Mouse (Mus musculus): ENCODE data around the gene Nrip1. TPM values are rescaled to one million over a fixed set of nuclear protein-coding genes. Genes with fewer than 3 reads are reported as not detected.
A peak's percentile ranks its signal among the peaks of the same experiment; 100 is the strongest.

The Nrip1 gene
- total RNA-seq, 1 experiment, result 11.8 TPM

GRCm38 (mm10) chr16:76319364-76320117, 54.1 kb downstream of the Nrip1 start:
- no peaks in the 10 kb centered on the region; the same call in 1 of the 2 replicates for H3K36me3 ChIP-seq (ENCODE audit: control insufficient read depth, insufficient read depth, low read length, poor library complexity, severe bottlenecking)
- peaks cover 8 to 18% of the 10 kb centered on the region in 2 experiments for H3K4me1 ChIP-seq (ENCODE audit: control insufficient read depth in 2 of 2, insufficient read depth in 2 of 2, low read length in 2 of 2, poor library complexity in 1 of 2)
- no peak overlapping the region for H3K4me3 ChIP-seq (ENCODE audit: insufficient read depth in 1 of 2, low read depth in 1 of 2, low read length in 2 of 2, poor library complexity in 1 of 2, severe bottlenecking in 1 of 2)
- H3K9ac ChIP-seq (ENCODE audit: insufficient read depth, low read depth, low read length, poor library complexity, severe bottlenecking), result no peak overlapping the region
- no peak overlapping the region; the same call in 1 of the 2 replicates for H3K27ac ChIP-seq (ENCODE audit: insufficient read depth, low read depth, low read length, poor library complexity, severe bottlenecking)
- in situ Hi-C loops (cut with MboI; ENCODE audit: low sequenced_read_pairs in 2 of 2, unreplicated experiment in 2 of 2), result no loop called here
- no peaks in the 10 kb centered on the region for H3K9me3 ChIP-seq (ENCODE audit: control insufficient read depth, insufficient read depth, low read depth, low read length)
- TF ChIP-seq CHD2 (IDR thresholded peaks at IDR 0.05; ENCODE audit: low read depth, low read length) (no peak), ZNF384 (IDR thresholded peaks at IDR 0.05; ENCODE audit: low read depth, low read length) (peak; percentile 93)
- DNase-seq (ENCODE audit: low read depth, low spot score), result no peak

- Histone ChIP-seq H3K9ac (ENCODE audit: insufficient read depth, low read depth, low read length, poor library complexity, severe bottlenecking) (no peak overlapping the region), H3K27ac (ENCODE audit: insufficient read depth, low read depth, low read length, poor library complexity, severe bottlenecking) (0 out of 2 replicates have a peak overlapping the region, but pooled peaks have one; percentile 40), H3K9me3 (ENCODE audit: control insufficient read depth, insufficient read depth, low read depth, low read length) (no peaks in the 10 kb centered on the region), H3K4me1 (ENCODE audit: control insufficient read depth in 2 of 2, insufficient read depth in 2 of 2, low read length in 2 of 2, poor library complexity in 1 of 2) (peaks cover 7 to 18% of the 10 kb centered on the region in 2 experiments), H3K36me3 (ENCODE audit: control insufficient read depth, insufficient read depth, low read length, poor library complexity, severe bottlenecking) (no peaks in the 10 kb centered on the region; the same call in 1 of the 2 replicates), H3K4me3 (ENCODE audit: insufficient read depth in 1 of 2, low read depth in 1 of 2, low read length in 2 of 2, poor library complexity in 1 of 2, severe bottlenecking in 1 of 2) (no peak overlapping the region)
- TF ChIP-seq ZNF384 (IDR thresholded peaks at IDR 0.05; ENCODE audit: low read depth, low read length) (peak; percentile 46; the same call in 1 of the 2 replicates), HCFC1 (IDR thresholded peaks at IDR 0.05; ENCODE audit: borderline replicate concordance, insufficient read depth, low read length) (no peak)
- no peak for DNase-seq (ENCODE audit: low read depth, low spot score)
- in situ Hi-C loops (cut with MboI; ENCODE audit: low sequenced_read_pairs in 2 of 2, unreplicated experiment in 2 of 2), result no loop called here
These were observed 55.2 kb downstream of the Nrip1 start for GRCm38 (mm10) chr16:76318331-76318922.

DNA sequence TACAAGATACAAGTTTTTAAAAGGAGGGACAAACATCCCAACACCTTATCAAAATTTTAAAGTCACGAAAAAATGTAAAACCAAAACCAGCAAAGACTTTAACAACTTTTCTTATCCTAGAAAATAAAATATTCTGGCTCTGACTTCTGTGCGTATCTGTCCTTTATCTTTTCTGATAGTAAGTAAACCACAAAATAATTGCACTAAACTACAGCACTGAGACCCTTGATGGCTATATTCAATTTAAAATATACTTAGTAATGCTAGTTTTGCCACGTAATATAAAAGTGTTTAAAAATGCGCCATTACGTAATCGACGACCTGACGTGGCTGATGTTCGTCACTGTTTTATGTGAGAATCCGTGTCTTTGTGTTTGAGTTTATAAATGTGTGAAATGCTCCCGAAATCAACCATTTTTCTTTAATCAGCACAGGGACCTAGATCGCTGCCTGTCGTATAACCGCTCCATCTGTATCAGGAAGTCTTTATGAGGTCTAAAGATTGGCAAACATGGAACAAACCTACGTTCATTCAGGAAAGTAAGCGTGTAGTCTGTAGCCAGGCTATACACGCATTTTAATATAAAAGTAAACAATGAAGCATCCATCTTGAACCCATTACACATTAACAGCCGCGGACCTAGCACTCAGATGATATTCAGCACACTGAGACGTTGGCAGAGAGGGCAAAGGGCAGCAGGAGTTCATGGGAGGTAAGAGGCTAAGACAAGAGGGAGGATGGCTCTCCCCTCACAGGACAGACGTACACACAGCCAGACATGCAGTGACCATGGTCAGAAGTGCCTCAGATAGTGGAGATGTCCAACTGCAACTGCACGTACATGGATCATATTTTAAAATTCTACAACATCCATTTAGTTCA, 56.4 kb downstream of the Nrip1 start:
- Histone ChIP-seq H3K4me1 (ENCODE audit: control insufficient read depth in 2 of 2, insufficient read depth in 2 of 2, low read length in 2 of 2, poor library complexity in 1 of 2) (peaks cover 6 to 11% of the 10 kb centered on the region in 2 experiments), H3K9me3 (ENCODE audit: control insufficient read depth, insufficient read depth, low read depth, low read length) (no peaks in the 10 kb centered on the region)

DNA sequence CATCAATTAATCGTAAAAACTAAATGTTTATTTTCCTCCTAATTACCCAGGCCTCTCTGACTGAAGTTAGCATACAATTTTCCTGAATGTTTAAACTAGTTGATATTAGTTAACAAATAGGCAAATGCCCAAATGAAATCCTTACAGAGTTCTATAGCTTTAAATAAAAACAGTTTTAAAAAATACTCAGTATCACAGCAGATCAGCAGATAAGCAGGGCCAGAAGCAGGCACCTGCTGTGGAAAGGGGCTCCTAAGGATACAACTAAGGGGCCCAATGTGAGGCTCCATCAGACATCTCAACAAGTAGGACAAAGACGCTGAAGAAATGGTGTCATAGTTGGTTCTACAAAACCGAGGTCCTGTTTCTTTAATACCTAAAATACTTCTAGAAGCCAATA, 58.0 kb downstream of the Nrip1 start:
- no peaks in the 10 kb centered on the region for H3K9me3 ChIP-seq (ENCODE audit: control insufficient read depth, insufficient read depth, low read depth, low read length)
- in situ Hi-C loops (cut with MboI; ENCODE audit: low sequenced_read_pairs in 2 of 2, unreplicated experiment in 2 of 2), result no loop called here
- no peak for DNase-seq (ENCODE audit: low read depth, low spot score)
- no peak overlapping the region for H3K4me3 ChIP-seq (ENCODE audit: insufficient read depth in 1 of 2, low read depth in 1 of 2, low read length in 2 of 2, poor library complexity in 1 of 2, severe bottlenecking in 1 of 2)
- no peak for TF ChIP-seq ZC3H11A (IDR thresholded peaks at IDR 0.05; ENCODE audit: borderline replicate concordance, low read depth, low read length)
- no peak for TF ChIP-seq MAFK (IDR thresholded peaks at IDR 0.05; ENCODE audit: insufficient read depth, low read depth, low read length)
- TF ChIP-seq CHD2 (IDR thresholded peaks at IDR 0.05; ENCODE audit: low read depth, low read length), result no peak
- TF ChIP-seq ZNF384 (IDR thresholded peaks at IDR 0.05; ENCODE audit: low read depth, low read length), result no peak
- no peak for TF ChIP-seq HCFC1 (IDR thresholded peaks at IDR 0.05; ENCODE audit: borderline replicate concordance, insufficient read depth, low read length)
- peaks cover 6 to 9% of the 10 kb centered on the region in 2 experiments for H3K4me1 ChIP-seq (ENCODE audit: control insufficient read depth in 2 of 2, insufficient read depth in 2 of 2, low read length in 2 of 2, poor library complexity in 1 of 2)
- no peak overlapping the region for H3K9ac ChIP-seq (ENCODE audit: insufficient read depth, low read depth, low read length, poor library complexity, severe bottlenecking)
- H3K27ac ChIP-seq (ENCODE audit: insufficient read depth, low read depth, low read length, poor library complexity, severe bottlenecking), result no peak overlapping the region
- H3K36me3 ChIP-seq (ENCODE audit: control insufficient read depth, insufficient read depth, low read length, poor library complexity, severe bottlenecking), result no peaks in the 10 kb centered on the region

More for the DNA sequence above, 56.4 kb downstream of the Nrip1 start:
- Histone ChIP-seq H3K4me3 (ENCODE audit: insufficient read depth in 1 of 2, low read depth in 1 of 2, low read length in 2 of 2, poor library complexity in 1 of 2, severe bottlenecking in 1 of 2) (no peak overlapping the region), H3K36me3 (ENCODE audit: control insufficient read depth, insufficient read depth, low read length, poor library complexity, severe bottlenecking) (no peaks in the 10 kb centered on the region), H3K27ac (ENCODE audit: insufficient read depth, low read depth, low read length, poor library complexity, severe bottlenecking) (no peak overlapping the region), H3K9ac (ENCODE audit: insufficient read depth, low read depth, low read length, poor library complexity, severe bottlenecking) (no peak overlapping the region)
- no peak for TF ChIP-seq HCFC1 (IDR thresholded peaks at IDR 0.05; ENCODE audit: borderline replicate concordance, insufficient read depth, low read length)
- no peak for TF ChIP-seq ZC3H11A (IDR thresholded peaks at IDR 0.05; ENCODE audit: borderline replicate concordance, low read depth, low read length)
- TF ChIP-seq MAFK (IDR thresholded peaks at IDR 0.05; ENCODE audit: insufficient read depth, low read depth, low read length), result no peak
- TF ChIP-seq ZNF384 (IDR thresholded peaks at IDR 0.05; ENCODE audit: low read depth, low read length), result no peak
- TF ChIP-seq CHD2 (IDR thresholded peaks at IDR 0.05; ENCODE audit: low read depth, low read length), result no peak
- in situ Hi-C loops (cut with MboI; ENCODE audit: low sequenced_read_pairs in 2 of 2, unreplicated experiment in 2 of 2), result no loop called here
- no peak for DNase-seq (ENCODE audit: low read depth, low spot score)
